Mouse (Mus musculus): ENCODE measurements around the gene Klhdc1. TPM values are rescaled to one million over a fixed set of nuclear protein-coding genes. Genes with fewer than 3 reads are reported as not detected.

Gene Klhdc1
- 2.5 and 2.9 TPM in 2 replicates for total RNA-seq (2014; fragmentation: Nextera tagmentation)
- total RNA-seq (2017), result 3.5 and 3.8 TPM in 2 replicates

- no peak for ATAC-seq (replicated peaks; ENCODE audit: poor library complexity, severe bottlenecking)
These were observed at the start of gene Klhdc1 for GRCm38 (mm10) chr12:69240876-69241275. Gene Klhdc1, plus strand, starts transcription at chr12:69241176.

GRCm38 (mm10) chr12:69191396-69191795, 49.6 kb upstream of the Klhdc1 start:
- no peak for ATAC-seq (replicated peaks; ENCODE audit: poor library complexity, severe bottlenecking)

- no peak for ATAC-seq (replicated peaks; ENCODE audit: poor library complexity, severe bottlenecking)
These were observed 48.3 kb upstream of the Klhdc1 start for GRCm38 (mm10) chr12:69192637-69193036.

- peak; percentile 82 for ATAC-seq (replicated peaks; ENCODE audit: poor library complexity, severe bottlenecking)
These were observed 44.3 kb upstream of the Klhdc1 start, which contains the start of gene Gm49383 for GRCm38 (mm10) chr12:69196444-69197377. Gene Gm49383, minus strand, starts transcription at chr12:69197104.

GRCm38 (mm10) chr12:69197378-69198163, 43.4 kb upstream of the Klhdc1 start:
- peak; percentile 59 for ATAC-seq (replicated peaks; ENCODE audit: poor library complexity, severe bottlenecking)

- ATAC-seq (replicated peaks; ENCODE audit: poor library complexity, severe bottlenecking), result peak; percentile 21
These were observed 42.8 kb upstream of the Klhdc1 start, which contains the start of gene Dnaaf2 for GRCm38 (mm10) chr12:69198164-69198535. Gene Dnaaf2, minus strand, starts transcription at chr12:69198429.

GRCm38 (mm10) chr12:69198985-69199384, 42.0 kb upstream of the Klhdc1 start:
- ATAC-seq (replicated peaks; ENCODE audit: poor library complexity, severe bottlenecking), result no peak

- ATAC-seq (replicated peaks; ENCODE audit: poor library complexity, severe bottlenecking), result no peak
These were observed 36.7 kb upstream of the Klhdc1 start, which contains the start of gene Gm49384 for GRCm38 (mm10) chr12:69204052-69204833. Gene Gm49384, minus strand, starts transcription at chr12:69204267.

- ATAC-seq (replicated peaks; ENCODE audit: poor library complexity, severe bottlenecking), result no peak
These were observed 33.6 kb upstream of the Klhdc1 start for GRCm38 (mm10) chr12:69207396-69207795.

- no peak for ATAC-seq (replicated peaks; ENCODE audit: poor library complexity, severe bottlenecking)
These were observed 33.0 kb upstream of the Klhdc1 start for GRCm38 (mm10) chr12:69207926-69208325.

GRCm38 (mm10) chr12:69208520-69208919, 32.5 kb upstream of the Klhdc1 start:
- ATAC-seq (replicated peaks; ENCODE audit: poor library complexity, severe bottlenecking), result no peak

GRCm38 (mm10) chr12:69210056-69210979, 30.7 kb upstream of the Klhdc1 start:
- no peak for ATAC-seq (replicated peaks; ENCODE audit: poor library complexity, severe bottlenecking)

- ATAC-seq (replicated peaks; ENCODE audit: poor library complexity, severe bottlenecking), result no peak
These were observed 29.9 kb upstream of the Klhdc1 start for GRCm38 (mm10) chr12:69211057-69211456.

GRCm38 (mm10) chr12:69213186-69213777, 27.7 kb upstream of the Klhdc1 start:
- no peak for ATAC-seq (replicated peaks; ENCODE audit: poor library complexity, severe bottlenecking)

GRCm38 (mm10) chr12:69214393-69214792, 26.6 kb upstream of the Klhdc1 start:
- peak; percentile 88 for ATAC-seq (replicated peaks; ENCODE audit: poor library complexity, severe bottlenecking)

- ATAC-seq (replicated peaks; ENCODE audit: poor library complexity, severe bottlenecking), result no peak
These were observed 25.8 kb upstream of the Klhdc1 start for GRCm38 (mm10) chr12:69215000-69215785.

- no peak for ATAC-seq (replicated peaks; ENCODE audit: poor library complexity, severe bottlenecking)
These were observed 24.4 kb upstream of the Klhdc1 start for GRCm38 (mm10) chr12:69216587-69216986.
